Mouse (Mus musculus) kidney, postnatal 10 days (tissue): ENCODE measurements around the gene Apoc2.

ENCODE experiments used
- DNase-seq: peaks from one replicate; pipeline ENCODE4 v3.0.0; 2021; ENCODE audit warnings: mixed read lengths

Gene Apoc2

DNA sequence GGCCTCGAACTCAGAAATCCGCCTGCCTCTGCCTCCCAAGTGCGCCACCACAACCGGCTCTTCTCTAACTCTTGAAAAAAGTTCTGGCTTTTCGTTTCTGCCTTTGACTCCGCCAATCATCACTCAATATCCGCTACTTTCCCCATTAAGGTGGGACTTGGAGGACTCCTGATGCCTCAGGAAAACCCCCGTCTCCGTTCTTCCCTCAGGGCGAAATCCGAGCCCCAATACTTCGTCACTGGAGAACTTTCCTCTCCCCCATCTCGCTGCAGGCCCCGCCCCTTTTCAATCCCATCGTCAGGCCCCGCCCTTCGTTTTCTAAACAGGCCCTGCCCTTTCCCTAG is 49.6 kb downstream of the Apoc2 start:
- DNase-seq = no peak

- DNase-seq = no peak
These were observed 50.0 kb downstream of the Apoc2 start for GRCm38 (mm10) chr7:19627721-19628120.

DNA sequence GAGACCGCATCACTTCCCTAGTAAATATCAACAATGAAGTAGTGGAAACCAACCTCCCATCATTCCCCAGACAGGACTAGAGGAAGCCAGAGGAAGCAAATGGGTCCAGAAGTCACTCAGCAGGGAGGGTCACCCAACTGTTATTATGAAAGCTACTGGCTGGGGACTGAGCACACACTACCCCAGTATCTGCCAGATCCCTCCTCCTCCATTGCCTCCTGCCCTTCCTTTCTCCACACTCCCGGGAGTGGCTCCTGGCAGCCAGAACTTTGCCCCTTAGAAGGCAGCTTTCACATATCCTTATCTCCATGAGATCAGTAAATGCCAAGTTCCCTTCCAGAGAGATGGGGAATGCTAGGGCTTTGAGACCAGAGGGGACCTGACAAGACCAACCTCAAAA is 54.3 kb downstream of the Apoc2 start:
- DNase-seq = no peak

GRCm38 (mm10) chr7:19622241-19622640 is 55.5 kb downstream of the Apoc2 start:
- no peak for DNase-seq
